Comparison of ENCODE assay signal across 20 mouse cellular contexts in genomic region chr15:88514091-88514490, GRCm38 (mm10).
"Had no signal": no experiment of that assay in that cellular context is flagged by ENCODE, and none has a peak within 500 bp of the region (broad histone marks: within the 10 kb centered on the region; RNA-seq: fewer than 3 reads in every experiment).

No protein-coding gene starts in this region.

- ATAC-seq: liver, postnatal 0 days; lung, postnatal 0 days; midbrain, embryonic 15.5 days had no signal

- H3K27me3 ChIP-seq: liver, embryonic 15.5 days; lung, embryonic 15.5 days; megakaryocyte, embryonic 14.5 days; midbrain, embryonic 12.5 days; midbrain, embryonic 15.5 days; neural tube, embryonic 13.5 days; neural tube, embryonic 15.5 days had no signal

- H3K27ac ChIP-seq: liver, embryonic 15.5 days; lung, embryonic 15.5 days; macrophage; midbrain, embryonic 12.5 days; midbrain, embryonic 15.5 days; neural tube, embryonic 13.5 days; neural tube, embryonic 15.5 days had no signal

- DNase-seq: liver, postnatal 0 days; lung, adult 2 months; lung, postnatal 14 days; retina, postnatal 1 day; right cerebral cortex, adult 18-20 months; right cerebral cortex, postnatal 25 days; right cerebral cortex, postnatal 4 days; spleen, adult 18-20 months; thymus, adult 18-20 months; thymus, postnatal 14 days; thymus, postnatal 36 days had no signal

- H3K4me2 ChIP-seq: liver, embryonic 15.5 days; lung, embryonic 15.5 days; midbrain, embryonic 12.5 days; midbrain, embryonic 15.5 days; neural tube, embryonic 13.5 days; neural tube, embryonic 15.5 days had no signal

- H3K4me1 ChIP-seq: liver, embryonic 15.5 days; lung, embryonic 15.5 days; megakaryocyte, embryonic 14.5 days; midbrain, embryonic 12.5 days; midbrain, embryonic 15.5 days; neural tube, embryonic 13.5 days; neural tube, embryonic 15.5 days had no signal

- H3K9ac ChIP-seq: liver, embryonic 15.5 days; liver, postnatal 0 days; lung, embryonic 15.5 days; midbrain, embryonic 12.5 days; midbrain, embryonic 15.5 days; neural tube, embryonic 13.5 days; neural tube, embryonic 15.5 days had no signal

- H3K36me3 ChIP-seq: liver, embryonic 15.5 days; lung, embryonic 15.5 days; midbrain, embryonic 12.5 days; midbrain, embryonic 15.5 days; neural tube, embryonic 13.5 days; neural tube, embryonic 15.5 days had no signal

- H3K4me3 ChIP-seq: liver, embryonic 15.5 days; lung, embryonic 15.5 days; megakaryocyte, embryonic 14.5 days; midbrain, embryonic 12.5 days; midbrain, embryonic 15.5 days; neural tube, embryonic 13.5 days; neural tube, embryonic 15.5 days had no signal

- H3K9me3 ChIP-seq: lung, embryonic 15.5 days; midbrain, embryonic 12.5 days; midbrain, embryonic 15.5 days; neural tube, embryonic 13.5 days; neural tube, embryonic 15.5 days had no signal
